Mouse (Mus musculus) lung, adult 2 months (tissue): ENCODE measurements around the gene Higd1a.

Source experiments
- CTCF ChIP-seq: fragments of 200-500 bp; IDR thresholded peaks from 2 replicates; pipeline ENCODE4 v1.5.1; 2011; ENCODE audit warnings: mild to moderate bottlenecking, low read length, control low read depth; ENCODE audit not compliant: insufficient read depth
- POLR2A ChIP-seq: fragments of 200-500 bp; IDR thresholded peaks from 2 replicates; pipeline ENCODE4 v1.6.1; 2011; ENCODE audit warnings: low read depth, mild to moderate bottlenecking, control low read depth, low read length, borderline replicate concordance; ENCODE audit errors: extremely low read depth

GRCm38 (mm10) chr9:121904319-121904718 lies 46.2 kb upstream of the Higd1a start:
- no peak for TF ChIP-seq CTCF
- no peak for TF ChIP-seq POLR2A
